Mouse (Mus musculus): ENCODE results near the gene Myrip.

The Myrip gene

GRCm38 (mm10) chr9:120396579-120397185, 95.4 kb downstream of the Myrip start:
- no peak for DNase-seq

DNA sequence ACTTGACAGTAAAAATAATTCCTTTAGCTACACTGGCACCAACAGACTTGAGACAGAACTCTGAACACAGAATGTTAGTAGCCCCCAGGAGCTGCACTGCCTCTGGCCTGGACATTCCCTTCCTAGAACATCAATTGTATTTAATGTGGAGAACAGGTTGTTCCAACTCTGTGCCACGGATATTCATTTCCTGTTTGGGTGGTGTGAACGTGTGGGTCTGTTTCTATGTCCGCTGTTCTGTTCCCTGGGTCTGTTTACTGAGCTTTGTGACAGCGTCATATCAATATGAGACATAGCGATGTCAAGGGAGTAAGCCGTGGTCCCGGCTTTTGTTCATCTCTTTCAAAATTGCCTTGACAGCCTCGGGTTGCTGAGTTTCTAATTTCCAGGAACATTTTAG, 97.0 kb downstream of the Myrip start:
- DNase-seq, result no peak

- peak; percentile 31 to 37 for DNase-seq
These were observed 98.2 kb downstream of the Myrip start for GRCm38 (mm10) chr9:120399537-120399936.

GRCm38 (mm10) chr9:120402368-120402767, 101.1 kb downstream of the Myrip start:
- no peak for DNase-seq

- no peak for DNase-seq
These were observed 102.3 kb downstream of the Myrip start for GRCm38 (mm10) chr9:120403661-120404060.

GRCm38 (mm10) chr9:120409663-120410181, 108.4 kb downstream of the Myrip start:
- DNase-seq, result no peak

- DNase-seq, result peak; percentile 77 to 79
These were observed 109.1 kb downstream of the Myrip start for GRCm38 (mm10) chr9:120410421-120410820.

GRCm38 (mm10) chr9:120415504-120415903, 114.2 kb downstream of the Myrip start:
- peak; percentile 86 to 95 for DNase-seq

DNA sequence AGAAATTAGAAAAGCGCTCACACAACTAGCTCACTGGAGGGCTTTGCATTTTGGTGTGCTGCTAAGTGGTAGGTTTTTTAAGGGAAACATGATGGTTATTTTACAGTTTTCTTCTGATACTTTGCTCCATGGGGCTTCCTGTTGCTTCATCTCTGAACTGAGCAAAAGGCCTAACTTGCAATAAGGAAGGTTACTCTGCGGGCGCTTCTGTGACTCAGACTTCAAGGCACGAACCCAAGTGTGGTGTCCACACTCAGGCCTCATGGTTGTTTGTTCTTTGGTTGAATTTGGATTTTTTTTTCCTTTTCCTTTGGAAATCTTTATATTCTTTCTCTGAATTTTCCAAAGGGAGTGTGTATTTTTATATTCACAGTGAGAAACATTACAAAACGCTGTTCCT, 114.8 kb downstream of the Myrip start:
- DNase-seq, result no peak

- no peak for DNase-seq
These were observed 115.4 kb downstream of the Myrip start for GRCm38 (mm10) chr9:120416729-120417128.

GRCm38 (mm10) chr9:120418582-120418981, 117.3 kb downstream of the Myrip start:
- no peak for DNase-seq

GRCm38 (mm10) chr9:120424567-120424966, 123.3 kb downstream of the Myrip start:
- no peak for DNase-seq

DNA sequence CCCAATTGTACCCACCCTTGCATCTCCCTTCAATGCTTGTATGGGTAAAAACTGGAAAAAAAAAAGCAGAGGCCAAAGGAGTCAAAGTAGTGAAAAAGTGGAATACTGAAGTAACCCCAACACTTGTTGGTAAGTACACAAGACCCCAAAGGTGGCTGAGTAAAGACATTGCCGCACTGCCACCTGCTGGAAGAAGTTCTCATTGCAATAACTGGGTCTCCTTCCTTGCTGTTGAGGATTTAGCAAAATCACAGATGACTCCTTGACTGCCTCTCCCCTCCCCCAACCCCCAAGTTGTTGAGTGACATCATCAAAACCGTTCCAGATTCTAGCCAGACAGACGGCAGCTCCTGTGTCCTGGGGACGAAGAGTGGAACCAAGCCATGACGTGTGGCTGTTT, 124.5 kb downstream of the Myrip start:
- DNase-seq, result peak; percentile 86 to 89

DNA sequence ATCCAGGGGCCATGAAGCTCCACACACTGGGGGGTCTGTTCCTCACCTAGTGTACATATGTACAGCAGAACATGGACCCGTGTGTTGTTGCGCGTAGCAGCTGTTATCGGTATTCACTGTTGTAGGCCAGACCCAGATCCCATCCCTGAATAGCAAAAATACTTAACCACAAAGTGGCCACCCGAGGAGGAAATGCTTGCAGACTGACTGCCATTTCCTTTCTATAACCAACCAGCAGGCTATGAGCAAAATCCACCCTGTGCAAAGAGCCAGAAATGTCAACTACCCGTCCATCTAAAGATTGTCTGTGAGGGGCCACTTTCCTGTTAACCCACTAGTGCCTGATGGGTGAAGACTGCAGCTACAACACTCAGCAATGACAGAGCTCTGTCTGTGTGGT, 126.9 kb downstream of the Myrip start:
- no peak for DNase-seq

DNA sequence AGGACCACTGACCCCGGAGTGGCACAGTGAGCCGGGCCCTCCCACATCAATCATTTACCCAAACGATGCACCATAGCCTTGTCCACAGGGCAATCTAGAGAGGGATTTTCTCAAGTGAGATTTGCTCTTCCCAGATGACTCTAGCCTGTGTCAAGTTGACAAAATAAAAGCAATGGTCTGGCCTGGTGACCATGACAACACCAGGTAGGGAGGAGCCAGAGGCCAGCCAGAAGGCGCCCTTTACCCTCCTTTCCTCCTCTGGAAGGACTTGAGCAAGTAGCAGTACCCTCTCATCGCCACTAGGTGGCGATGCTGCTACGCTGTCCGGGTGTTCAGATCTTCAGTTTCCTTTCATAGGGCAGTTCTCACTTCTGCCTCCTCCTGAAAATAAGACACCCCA, 132.4 kb downstream of the Myrip start:
- DNase-seq, result peak; percentile 78

DNA sequence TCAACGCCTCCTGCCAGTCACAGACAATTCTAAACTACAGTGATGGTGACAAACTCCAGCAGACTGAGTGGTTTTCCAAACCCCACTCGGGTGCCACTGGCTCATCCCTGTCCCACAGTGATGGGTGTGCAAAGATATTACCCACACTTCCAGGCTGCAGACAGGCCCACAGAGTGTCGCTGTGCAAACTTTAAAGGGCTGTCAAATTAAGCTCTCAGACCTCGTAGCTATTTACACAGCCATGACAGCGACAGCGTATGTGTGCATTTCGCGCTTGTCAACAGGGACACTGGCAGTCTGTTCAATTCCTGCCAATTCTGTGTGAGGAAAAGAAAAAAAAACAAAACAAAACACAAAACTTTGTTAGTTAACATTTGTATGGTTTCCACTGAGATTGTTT, 134.5 kb downstream of the Myrip start:
- DNase-seq, result no peak

DNA sequence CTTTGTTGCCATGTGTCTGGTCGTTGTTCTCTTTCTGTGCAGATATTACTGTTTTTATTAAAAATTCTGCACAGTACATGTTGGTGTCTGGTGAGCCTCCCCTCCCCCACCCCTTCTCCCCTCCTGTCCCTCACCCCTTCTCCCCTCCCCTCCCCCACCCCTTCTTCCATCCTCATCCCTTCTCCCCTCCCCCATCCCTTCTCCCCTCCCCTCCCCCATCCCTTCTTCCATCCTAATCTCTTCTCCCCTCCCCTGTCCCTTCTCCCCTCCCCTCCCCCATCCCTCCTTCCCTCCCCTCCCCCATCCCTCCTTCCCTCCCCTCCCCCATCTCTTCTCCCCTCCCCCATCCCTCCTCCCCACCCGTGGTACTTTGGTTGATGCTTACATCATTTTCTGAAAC, 135.5 kb downstream of the Myrip start:
- DNase-seq, result no peak

DNA sequence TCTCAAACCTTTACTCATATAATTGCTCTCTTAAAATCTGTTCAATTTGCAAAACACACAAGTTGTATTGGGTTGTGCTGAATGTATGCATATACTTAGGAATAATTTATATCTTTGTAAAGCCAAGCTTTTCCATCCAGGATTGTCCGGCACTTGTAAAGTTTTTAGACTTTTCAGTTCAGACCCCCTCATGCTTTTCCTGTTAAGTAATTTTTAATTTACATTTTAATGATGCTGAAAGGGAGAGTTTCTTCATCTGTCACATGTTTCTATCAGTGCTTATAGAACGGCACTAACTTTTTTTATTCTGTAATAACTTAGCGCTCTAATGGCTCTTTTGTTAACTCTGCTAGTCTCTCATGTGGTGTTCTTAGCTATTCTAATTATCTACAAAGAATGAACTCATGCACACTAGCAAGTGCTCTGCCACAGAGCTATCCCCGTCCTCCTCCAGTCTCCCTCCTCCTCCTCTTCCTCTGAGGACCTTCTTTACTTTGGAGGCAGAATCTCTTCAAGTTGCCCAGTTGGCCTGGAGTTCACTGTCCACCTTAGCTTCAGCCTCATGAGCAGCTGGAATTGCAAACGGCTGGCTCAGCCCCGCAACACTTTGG, 136.1 kb downstream of the Myrip start:
- DNase-seq, result no peak

DNA sequence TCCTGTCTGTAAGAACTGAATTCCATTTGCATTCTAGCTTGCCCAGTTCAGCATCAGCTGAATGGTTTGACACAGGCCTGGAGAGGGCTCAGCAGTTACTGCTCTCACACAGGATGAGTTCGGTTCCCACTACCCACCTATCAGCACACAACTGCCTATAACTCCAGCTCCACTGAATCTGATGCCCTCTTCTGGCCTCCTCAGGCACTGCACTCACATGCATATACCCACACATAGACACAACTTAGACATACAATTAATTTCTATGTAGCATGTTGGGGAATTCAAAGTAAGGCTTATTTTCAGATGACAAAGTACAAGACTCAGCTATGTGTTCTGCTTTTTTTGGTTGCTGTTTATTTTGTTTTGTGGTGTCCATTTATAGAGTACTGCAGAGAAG, 137.0 kb downstream of the Myrip start:
- no peak for DNase-seq

- DNase-seq, result peak; percentile 39 to 55
These were observed 137.5 kb downstream of the Myrip start for GRCm38 (mm10) chr9:120438781-120439180.

DNA sequence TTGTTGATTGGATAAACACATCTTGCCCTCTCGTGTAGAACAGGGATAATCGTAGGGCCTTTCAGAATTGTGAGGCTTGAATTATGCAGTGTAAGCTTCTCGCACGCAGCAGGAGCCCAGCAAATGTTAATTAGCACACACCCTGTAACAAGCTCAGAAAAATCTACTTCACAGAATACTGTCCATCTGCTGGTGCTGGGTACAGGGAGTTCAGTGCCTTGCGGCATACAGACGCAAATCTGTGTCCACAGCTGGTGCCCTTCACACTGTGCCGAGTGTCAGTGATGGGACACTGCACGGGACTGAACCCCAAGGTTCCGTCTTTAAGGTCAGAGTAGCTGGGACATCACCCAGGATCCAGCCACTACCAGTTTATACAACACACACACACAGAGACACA, 143.3 kb downstream of the Myrip start:
- no peak for DNase-seq

GRCm38 (mm10) chr9:120449696-120450329, 148.5 kb downstream of the Myrip start:
- DNase-seq, result no peak

DNA sequence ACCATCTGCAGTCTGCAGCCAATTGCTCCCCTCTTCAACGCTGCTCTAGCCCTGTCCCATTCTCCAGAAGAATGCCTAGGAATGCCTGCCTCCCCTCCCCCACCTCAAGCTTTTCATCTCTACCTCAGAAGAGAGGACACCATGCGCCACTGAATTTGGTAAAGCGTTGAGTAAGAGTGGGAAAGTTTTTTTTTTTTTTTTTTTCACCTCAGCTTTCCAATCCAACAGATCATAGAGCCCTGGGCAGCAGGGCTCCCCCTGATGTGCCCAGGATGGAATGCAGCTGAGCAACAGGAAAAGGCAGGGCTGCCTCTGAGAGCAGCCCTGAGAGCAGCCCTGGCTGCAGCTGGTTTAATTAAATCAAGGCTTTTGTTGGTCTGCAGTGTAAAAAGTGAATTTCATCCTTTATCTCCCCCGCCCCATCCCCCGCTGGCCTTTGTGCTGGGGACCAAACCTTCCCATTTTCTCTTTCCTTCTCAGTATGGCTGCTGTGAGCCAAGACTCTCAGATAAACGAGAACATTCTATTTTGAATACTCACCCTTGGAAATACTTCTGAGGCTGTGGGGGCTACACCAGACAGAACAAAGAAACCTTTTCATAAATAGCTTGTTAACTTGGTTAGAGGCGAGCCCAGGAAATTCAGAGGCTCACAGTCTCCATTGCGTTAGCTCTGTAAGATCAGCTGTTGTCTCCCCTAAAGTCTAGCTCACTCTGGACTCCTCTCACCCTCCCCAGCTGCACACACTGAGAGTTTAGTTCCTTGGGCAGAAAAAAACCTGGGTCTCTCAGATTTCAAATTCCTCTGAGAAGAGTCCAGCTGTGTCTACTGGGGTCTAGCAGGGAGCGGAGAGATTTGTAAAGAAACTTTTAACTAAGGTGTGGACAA, 154.7 kb downstream of the Myrip start:
- DNase-seq, result peak in 1 of 2 experiments; percentile 34
